Mouse (Mus musculus) heart, postnatal 0 days (tissue): ENCODE results near the gene Degs1.

Source experiments
- CTCF ChIP-seq: IDR thresholded peaks from 2 replicates; pipeline ENCODE4 v1.5.1; 2016; ENCODE audit warnings: antibody characterized with exemption, control low read depth, low read depth
- EP300 ChIP-seq: IDR thresholded peaks from 2 replicates; pipeline ENCODE4 v1.6.1; 2016; ENCODE audit warnings: antibody characterized with exemption, low read depth

DNA sequence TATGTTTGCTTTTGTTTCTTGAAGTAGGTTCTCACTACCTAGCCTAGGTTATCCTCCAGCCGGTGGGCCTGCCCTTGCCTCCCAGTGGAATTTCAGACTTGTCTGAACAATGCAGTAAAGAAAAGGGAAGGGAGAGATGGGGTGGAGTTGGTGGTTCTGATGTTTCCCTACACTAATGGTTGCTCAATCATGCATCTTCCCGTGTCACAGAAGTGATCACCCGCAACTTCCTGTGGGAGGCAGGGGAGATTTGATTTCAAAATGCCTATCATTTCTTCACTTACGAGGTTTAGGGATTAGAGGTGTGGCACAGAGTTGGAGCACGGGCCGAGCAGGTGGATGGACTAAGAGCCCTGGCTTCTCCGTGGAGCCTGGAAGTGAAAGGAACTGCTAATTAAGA lies 627 bp upstream of the Degs1 start:
- TF ChIP-seq CTCF = no peak
- TF ChIP-seq EP300 = no peak
